14 mouse cellular contexts compared by ENCODE assay signal in the genomic region with DNA sequence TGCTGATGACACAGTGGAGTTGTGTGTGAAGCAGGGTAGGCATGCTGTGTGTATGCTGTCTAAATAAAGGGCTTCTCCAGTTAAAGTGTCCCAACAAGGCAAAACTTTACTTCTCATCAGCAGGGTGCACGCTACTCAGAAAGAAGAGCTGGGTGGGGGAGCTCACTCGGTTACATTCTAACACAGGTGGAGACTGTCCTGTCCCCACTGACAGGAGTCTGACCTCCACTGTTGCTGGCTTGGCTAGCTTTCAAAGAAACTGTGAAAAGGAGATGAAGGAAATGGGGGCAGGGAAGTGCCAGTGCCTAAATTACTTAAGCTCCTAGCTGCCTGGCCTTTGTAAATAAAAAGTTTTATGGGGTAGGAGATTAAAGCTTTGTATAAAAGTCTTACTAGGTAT.
"Had no signal": no experiment of that assay in that cellular context is flagged by ENCODE, and none has a peak within 500 bp of the region (broad histone marks: within the 10 kb centered on the region; RNA-seq: fewer than 3 reads in every experiment).

No protein-coding gene starts in this region.

- H3K27me3 ChIP-seq: kidney, embryonic 15.5 days; liver, embryonic 15.5 days; midbrain, embryonic 13.5 days had no signal

- H3K4me3 ChIP-seq: kidney, embryonic 15.5 days; left cerebral cortex, adult 2 months; limb, embryonic 10.5 days; liver, embryonic 15.5 days; midbrain, embryonic 13.5 days had no signal

- H3K4me2 ChIP-seq: kidney, embryonic 15.5 days; liver, embryonic 11.5 days; liver, embryonic 15.5 days; midbrain, embryonic 13.5 days had no signal

- H3K36me3 ChIP-seq: kidney, embryonic 15.5 days; limb, embryonic 10.5 days; midbrain, embryonic 13.5 days had no signal

- H3K9ac ChIP-seq: kidney, embryonic 15.5 days; liver, embryonic 15.5 days; midbrain, embryonic 13.5 days had no signal

- ATAC-seq: lung, postnatal 0 days; midbrain, embryonic 13.5 days had no signal

- H3K27ac ChIP-seq: kidney, embryonic 15.5 days; left cerebral cortex, adult 2 months; limb, embryonic 10.5 days; liver, embryonic 15.5 days; midbrain, embryonic 13.5 days had no signal

- DNase-seq: kidney, postnatal 25 days; lung, adult 2 months; lung, postnatal 36 days; right cerebral cortex, adult 18-20 months; right cerebral cortex, postnatal 25 days; thymus, adult 2 months; thymus, postnatal 25 days had no signal

- H3K9me3 ChIP-seq: kidney, embryonic 15.5 days; limb, embryonic 10.5 days; liver, embryonic 15.5 days; midbrain, embryonic 13.5 days had no signal

- H3K4me1 ChIP-seq: liver, embryonic 15.5 days; midbrain, embryonic 13.5 days had no signal
